Mouse (Mus musculus): ENCODE measurements at regions not wholly inside any gene's neighbourhood (a gene's known extent, or its start where the extent isn't known, plus 50 kb on each side); places are given as distances from the start of the nearest gene placed in this dataset.

GRCm38 (mm10) chr3:21833111-21833510 lies 243.3 kb upstream of the Tbl1xr1 start:
- H3K27me3 ChIP-seq (replicated peaks; ENCODE audit: control insufficient read depth, insufficient read depth, low read length): no peaks in the 10 kb centered on the region
- H3K9me3 ChIP-seq (ENCODE audit: control insufficient read depth, low read length): no peaks in the 10 kb centered on the region
- H3K36me3 ChIP-seq (ENCODE audit: control insufficient read depth, insufficient read depth, low read length): no peaks in the 10 kb centered on the region
- H3K9ac ChIP-seq (ENCODE audit: low read depth, low read length): no peak overlapping the region
- H3K27ac ChIP-seq (ENCODE audit: low read depth, low read length): no peak overlapping the region
- no peak for ATAC-seq
- H3K4me2 ChIP-seq (ENCODE audit: low read length): no peak overlapping the region
- H3K4me3 ChIP-seq (ENCODE audit: low read length): no peak overlapping the region
- 92% methylated on average over 12 of the region's 12 CpGs for WGBS
- H3K4me1 ChIP-seq (ENCODE audit: control insufficient read depth, insufficient read depth, low read depth, low read length): no peaks in the 10 kb centered on the region

GRCm38 (mm10) chr3:21835526-21835925 lies 240.9 kb upstream of the Tbl1xr1 start:
- no peak overlapping the region for H3K9ac ChIP-seq (ENCODE audit: low read depth, low read length)
- no peaks in the 10 kb centered on the region for H3K27me3 ChIP-seq (replicated peaks; ENCODE audit: control insufficient read depth, insufficient read depth, low read length)
- H3K36me3 ChIP-seq (ENCODE audit: control insufficient read depth, insufficient read depth, low read length): no peaks in the 10 kb centered on the region
- WGBS: 77% methylated on average over 1 of the region's 1 CpGs
- H3K4me2 ChIP-seq (ENCODE audit: low read length): no peak overlapping the region
- H3K4me1 ChIP-seq (ENCODE audit: control insufficient read depth, insufficient read depth, low read depth, low read length): no peaks in the 10 kb centered on the region
- no peak overlapping the region for H3K27ac ChIP-seq (ENCODE audit: low read depth, low read length)
- no peaks in the 10 kb centered on the region for H3K9me3 ChIP-seq (ENCODE audit: control insufficient read depth, low read length)
- ATAC-seq: no peak
- H3K4me3 ChIP-seq (ENCODE audit: low read length): no peak overlapping the region

DNA sequence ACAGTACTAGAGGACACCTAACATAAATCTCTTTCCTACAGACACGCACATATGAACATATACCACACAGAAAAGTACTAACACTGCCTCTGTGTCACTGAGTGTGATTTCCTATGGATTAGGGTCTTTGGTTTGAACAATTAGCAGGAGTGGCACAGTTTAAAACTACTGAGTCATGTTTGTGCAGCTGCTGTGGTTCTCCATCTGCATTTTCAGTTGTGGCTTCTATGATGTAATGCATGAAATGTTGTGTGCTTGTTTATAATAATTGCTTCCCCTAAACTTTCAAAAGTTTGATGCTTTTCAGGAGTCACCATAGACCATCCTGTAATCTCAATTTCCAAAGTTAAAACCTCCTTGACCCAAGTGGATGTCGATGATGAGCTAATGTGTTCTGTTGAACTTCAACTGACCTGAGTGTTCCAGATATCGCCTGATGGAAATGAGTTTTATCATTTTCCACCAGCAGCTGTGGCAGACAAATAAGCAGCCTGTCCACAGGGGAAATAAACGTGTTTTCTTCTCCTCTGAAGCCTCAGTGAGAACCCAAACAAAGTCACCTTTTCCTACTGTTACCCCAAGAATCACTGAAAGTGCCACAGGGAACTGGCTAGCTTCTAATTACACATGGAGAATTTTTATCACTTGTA lies 239.0 kb upstream of the Tbl1xr1 start:
- no peak overlapping the region for H3K4me2 ChIP-seq (ENCODE audit: low read length)
- no peak overlapping the region for H3K4me3 ChIP-seq (ENCODE audit: low read length)
- H3K9ac ChIP-seq (ENCODE audit: low read depth, low read length): no peak overlapping the region
- no peaks in the 10 kb centered on the region for H3K9me3 ChIP-seq (ENCODE audit: control insufficient read depth, low read length)
- H3K4me1 ChIP-seq (ENCODE audit: control insufficient read depth, insufficient read depth, low read depth, low read length): peaks cover 2% of the 10 kb centered on the region; the same call in 1 of the 2 replicates
- H3K27ac ChIP-seq (ENCODE audit: low read depth, low read length): no peak overlapping the region
- 80% methylated on average over 4 of the region's 4 CpGs for WGBS
- no peaks in the 10 kb centered on the region for H3K36me3 ChIP-seq (ENCODE audit: control insufficient read depth, insufficient read depth, low read length)
- no peak for ATAC-seq
- H3K27me3 ChIP-seq (replicated peaks; ENCODE audit: control insufficient read depth, insufficient read depth, low read length): no peaks in the 10 kb centered on the region

- no peak for ATAC-seq
- no peaks in the 10 kb centered on the region for H3K27me3 ChIP-seq (replicated peaks; ENCODE audit: control insufficient read depth, insufficient read depth, low read length)
- H3K36me3 ChIP-seq (ENCODE audit: control insufficient read depth, insufficient read depth, low read length): no peaks in the 10 kb centered on the region
- H3K4me3 ChIP-seq (ENCODE audit: low read length): no peak overlapping the region
- peaks cover 6% of the 10 kb centered on the region for H3K4me1 ChIP-seq (ENCODE audit: control insufficient read depth, insufficient read depth, low read depth, low read length)
- WGBS: 31% methylated on average over 5 of the region's 5 CpGs
- H3K9ac ChIP-seq (ENCODE audit: low read depth, low read length): no peak overlapping the region
- no peak overlapping the region for H3K4me2 ChIP-seq (ENCODE audit: low read length)
- no peaks in the 10 kb centered on the region for H3K9me3 ChIP-seq (ENCODE audit: control insufficient read depth, low read length)
- no peak overlapping the region for H3K27ac ChIP-seq (ENCODE audit: low read depth, low read length)
These were observed 235.5 kb upstream of the Tbl1xr1 start for GRCm38 (mm10) chr3:21840751-21841488.

- H3K9me3 ChIP-seq (ENCODE audit: control insufficient read depth, low read length): no peaks in the 10 kb centered on the region
- H3K27me3 ChIP-seq (replicated peaks; ENCODE audit: control insufficient read depth, insufficient read depth, low read length): no peaks in the 10 kb centered on the region
- H3K4me3 ChIP-seq (ENCODE audit: low read length): no peak overlapping the region
- H3K9ac ChIP-seq (ENCODE audit: low read depth, low read length): no peak overlapping the region
- peaks cover 6% of the 10 kb centered on the region for H3K4me1 ChIP-seq (ENCODE audit: control insufficient read depth, insufficient read depth, low read depth, low read length)
- no peak for ATAC-seq
- no peak overlapping the region for H3K4me2 ChIP-seq (ENCODE audit: low read length)
- no peak overlapping the region for H3K27ac ChIP-seq (ENCODE audit: low read depth, low read length)
- WGBS: 23% methylated on average over 1 of the region's 1 CpGs
- H3K36me3 ChIP-seq (ENCODE audit: control insufficient read depth, insufficient read depth, low read length): no peaks in the 10 kb centered on the region
These were observed 234.9 kb upstream of the Tbl1xr1 start for GRCm38 (mm10) chr3:21841506-21841905.

- no peaks in the 10 kb centered on the region for H3K9me3 ChIP-seq (ENCODE audit: control insufficient read depth, low read length)
- peak; percentile 57 for ATAC-seq
- no peak overlapping the region for H3K9ac ChIP-seq (ENCODE audit: low read depth, low read length)
- H3K36me3 ChIP-seq (ENCODE audit: control insufficient read depth, insufficient read depth, low read length): no peaks in the 10 kb centered on the region
- H3K4me1 ChIP-seq (ENCODE audit: control insufficient read depth, insufficient read depth, low read depth, low read length): peaks cover 6% of the 10 kb centered on the region
- H3K4me2 ChIP-seq (ENCODE audit: low read length): no peak overlapping the region
- H3K4me3 ChIP-seq (ENCODE audit: low read length): no peak overlapping the region
- no peaks in the 10 kb centered on the region for H3K27me3 ChIP-seq (replicated peaks; ENCODE audit: control insufficient read depth, insufficient read depth, low read length)
- H3K27ac ChIP-seq (ENCODE audit: low read depth, low read length): peak overlapping the region; percentile 9; the same call in 1 of the 2 replicates
- 30% methylated on average over 10 of the region's 10 CpGs for WGBS
These were observed 233.7 kb upstream of the Tbl1xr1 start for GRCm38 (mm10) chr3:21842545-21843291.

- Histone ChIP-seq H3K27ac (ENCODE audit: low read depth, low read length) (peak overlapping the region; percentile 16; the same call in 1 of the 2 replicates), H3K36me3 (ENCODE audit: control insufficient read depth, insufficient read depth, low read length) (no peaks in the 10 kb centered on the region), H3K9me3 (ENCODE audit: control insufficient read depth, low read length) (no peaks in the 10 kb centered on the region), H3K27me3 (replicated peaks; ENCODE audit: control insufficient read depth, insufficient read depth, low read length) (no peaks in the 10 kb centered on the region), H3K4me3 (ENCODE audit: low read length) (no peak overlapping the region), H3K9ac (ENCODE audit: low read depth, low read length) (no peak overlapping the region), H3K4me2 (ENCODE audit: low read length) (no peak overlapping the region), H3K4me1 (ENCODE audit: control insufficient read depth, insufficient read depth, low read depth, low read length) (peaks cover 6% of the 10 kb centered on the region)
- WGBS: 47% methylated on average over 5 of the region's 5 CpGs
- no peak for ATAC-seq
These were observed 233.1 kb upstream of the Tbl1xr1 start for GRCm38 (mm10) chr3:21843292-21843852.

DNA sequence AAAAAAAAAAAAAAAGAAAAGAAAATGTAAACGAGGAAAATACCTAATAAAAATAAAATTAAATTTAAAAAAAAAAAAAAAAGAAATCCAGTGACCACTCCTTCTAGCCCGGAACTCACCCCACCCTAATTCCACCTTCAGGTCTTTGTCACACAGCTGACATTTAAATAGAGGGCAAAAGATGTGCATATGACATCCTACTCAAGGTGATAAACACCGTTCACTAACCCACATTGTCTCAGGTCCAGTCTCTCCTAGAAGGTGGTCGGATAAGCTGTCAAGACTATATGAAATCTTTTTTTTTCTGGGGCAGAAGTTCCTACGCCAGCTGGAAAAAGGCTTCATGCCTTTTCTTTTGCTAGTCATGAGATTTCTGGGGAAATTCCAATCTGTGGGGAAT lies 226.6 kb upstream of the Tbl1xr1 start:
- Histone ChIP-seq H3K36me3 (ENCODE audit: control insufficient read depth, insufficient read depth, low read length) (no peaks in the 10 kb centered on the region), H3K4me2 (ENCODE audit: low read length) (no peak overlapping the region), H3K27ac (ENCODE audit: low read depth, low read length) (no peak overlapping the region), H3K4me3 (ENCODE audit: low read length) (no peak overlapping the region), H3K9me3 (ENCODE audit: control insufficient read depth, low read length) (no peaks in the 10 kb centered on the region), H3K4me1 (ENCODE audit: control insufficient read depth, insufficient read depth, low read depth, low read length) (no peaks in the 10 kb centered on the region), H3K27me3 (replicated peaks; ENCODE audit: control insufficient read depth, insufficient read depth, low read length) (no peaks in the 10 kb centered on the region), H3K9ac (ENCODE audit: low read depth, low read length) (no peak overlapping the region)
- no peak for ATAC-seq
- WGBS: 85% methylated on average over 5 of the region's 5 CpGs

DNA sequence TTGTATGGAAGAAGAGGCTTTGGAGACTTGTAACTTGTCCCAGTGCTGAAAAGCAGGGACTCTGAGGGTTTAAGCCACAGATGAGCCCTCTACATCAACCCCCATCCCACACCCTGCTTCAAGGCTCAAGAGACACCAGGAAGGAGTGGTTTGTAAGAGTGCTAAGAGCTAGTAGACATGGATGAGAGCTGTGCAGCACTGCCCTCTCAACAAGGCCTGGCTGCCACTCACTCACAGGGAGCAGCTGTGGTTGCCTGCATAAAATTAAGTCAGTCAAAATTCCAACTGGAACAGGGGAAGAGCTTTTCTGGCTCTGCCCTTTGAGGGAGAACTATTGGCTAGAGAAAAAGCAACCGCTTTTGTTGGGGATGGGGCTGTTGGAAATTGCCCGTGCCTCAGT lies 225.5 kb upstream of the Tbl1xr1 start:
- Histone ChIP-seq H3K9me3 (ENCODE audit: control insufficient read depth, low read length) (no peaks in the 10 kb centered on the region), H3K36me3 (ENCODE audit: control insufficient read depth, insufficient read depth, low read length) (no peaks in the 10 kb centered on the region), H3K27me3 (replicated peaks; ENCODE audit: control insufficient read depth, insufficient read depth, low read length) (no peaks in the 10 kb centered on the region), H3K27ac (ENCODE audit: low read depth, low read length) (no peak overlapping the region), H3K4me2 (ENCODE audit: low read length) (no peak overlapping the region), H3K4me3 (ENCODE audit: low read length) (no peak overlapping the region), H3K4me1 (ENCODE audit: control insufficient read depth, insufficient read depth, low read depth, low read length) (no peaks in the 10 kb centered on the region), H3K9ac (ENCODE audit: low read depth, low read length) (no peak overlapping the region)
- WGBS: 100% methylated on average over 2 of the region's 2 CpGs
- no peak for ATAC-seq
